Mouse (Mus musculus): Measurements from ENCODE around the gene Nxn. TPM values are rescaled to one million over a fixed set of nuclear protein-coding genes. Genes with fewer than 3 reads are reported as not detected.

Nxn gene
- polyA plus RNA-seq, 1 experiment = 10.6 TPM

GRCm38 (mm10) chr11:76267550-76267949 lies 131.4 kb downstream of the Nxn start:
- Histone ChIP-seq H3K4me1 (ENCODE audit: control insufficient read depth, insufficient read depth, low read length) (no peaks in the 10 kb centered on the region), H3K36me3 (ENCODE audit: control insufficient read depth, insufficient read depth, low read length) (no peaks in the 10 kb centered on the region), H3K27me3 (replicated peaks; ENCODE audit: control insufficient read depth, insufficient read depth, low read length) (no peaks in the 10 kb centered on the region), H3K27ac (ENCODE audit: insufficient read depth, low read depth, low read length) (no peak overlapping the region), H3K4me3 (ENCODE audit: insufficient read depth, low read depth, low read length) (no peak overlapping the region)
- TF ChIP-seq POLR2A (IDR thresholded peaks at IDR 0.05; ENCODE audit: low read depth, low read length) (no peak), CTCF (conservative IDR thresholded peaks at IDR 0.05; ENCODE audit: insufficient read depth, insufficient read length, low read depth, low read length) (no peak)
- 76% methylated on average over 7 of the region's 7 CpGs for WGBS
- no peak for DNase-seq

GRCm38 (mm10) chr11:76262611-76263351 lies 136.2 kb downstream of the Nxn start:
- WGBS = 40% methylated on average over 19 of the region's 19 CpGs
- H3K36me3 ChIP-seq (ENCODE audit: control insufficient read depth, insufficient read depth, low read length) = no peaks in the 10 kb centered on the region
- H3K4me3 ChIP-seq (ENCODE audit: insufficient read depth, low read depth, low read length) = no peak overlapping the region
- H3K27ac ChIP-seq (ENCODE audit: insufficient read depth, low read depth, low read length) = no peak overlapping the region
- H3K4me1 ChIP-seq (ENCODE audit: control insufficient read depth, insufficient read depth, low read length) = no peaks in the 10 kb centered on the region
- H3K27me3 ChIP-seq (replicated peaks; ENCODE audit: control insufficient read depth, insufficient read depth, low read length) = no peaks in the 10 kb centered on the region
- TF ChIP-seq CTCF (conservative IDR thresholded peaks at IDR 0.05; ENCODE audit: insufficient read depth, insufficient read length, low read depth, low read length) = no peak
- no peak for TF ChIP-seq POLR2A (IDR thresholded peaks at IDR 0.05; ENCODE audit: low read depth, low read length)
- no peak for DNase-seq

GRCm38 (mm10) chr11:76261224-76261623 lies 137.7 kb downstream of the Nxn start:
- Histone ChIP-seq H3K4me3 (ENCODE audit: insufficient read depth, low read depth, low read length) (no peak overlapping the region), H3K27me3 (replicated peaks; ENCODE audit: control insufficient read depth, insufficient read depth, low read length) (no peaks in the 10 kb centered on the region), H3K36me3 (ENCODE audit: control insufficient read depth, insufficient read depth, low read length) (no peaks in the 10 kb centered on the region), H3K4me1 (ENCODE audit: control insufficient read depth, insufficient read depth, low read length) (no peaks in the 10 kb centered on the region), H3K27ac (ENCODE audit: insufficient read depth, low read depth, low read length) (no peak overlapping the region)
- no peak for TF ChIP-seq POLR2A (IDR thresholded peaks at IDR 0.05; ENCODE audit: low read depth, low read length)
- TF ChIP-seq CTCF (conservative IDR thresholded peaks at IDR 0.05; ENCODE audit: insufficient read depth, insufficient read length, low read depth, low read length) = no peak
- WGBS = 77% methylated on average over 12 of the region's 12 CpGs
- peak; percentile 57 for DNase-seq

GRCm38 (mm10) chr11:76260208-76261050 lies 138.5 kb downstream of the Nxn start:
- H3K27ac ChIP-seq (ENCODE audit: insufficient read depth, low read depth, low read length) = no peak overlapping the region
- TF ChIP-seq POLR2A (IDR thresholded peaks at IDR 0.05; ENCODE audit: low read depth, low read length) (no peak), CTCF (conservative IDR thresholded peaks at IDR 0.05; ENCODE audit: insufficient read depth, insufficient read length, low read depth, low read length) (no peak)
- H3K4me3 ChIP-seq (ENCODE audit: insufficient read depth, low read depth, low read length) = no peak overlapping the region
- 86% methylated on average over 10 of the region's 10 CpGs for WGBS
- no peaks in the 10 kb centered on the region for H3K36me3 ChIP-seq (ENCODE audit: control insufficient read depth, insufficient read depth, low read length)
- H3K4me1 ChIP-seq (ENCODE audit: control insufficient read depth, insufficient read depth, low read length) = peaks cover under 1% of the 10 kb centered on the region; the same call in 1 of the 2 replicates
- DNase-seq = no peak
- no peaks in the 10 kb centered on the region for H3K27me3 ChIP-seq (replicated peaks; ENCODE audit: control insufficient read depth, insufficient read depth, low read length)

GRCm38 (mm10) chr11:76258511-76258910 lies 140.4 kb downstream of the Nxn start:
- Histone ChIP-seq H3K4me1 (ENCODE audit: control insufficient read depth, insufficient read depth, low read length) (peaks cover 3% of the 10 kb centered on the region; the same call in 1 of the 2 replicates), H3K36me3 (ENCODE audit: control insufficient read depth, insufficient read depth, low read length) (no peaks in the 10 kb centered on the region), H3K4me3 (ENCODE audit: insufficient read depth, low read depth, low read length) (no peak overlapping the region), H3K27ac (ENCODE audit: insufficient read depth, low read depth, low read length) (no peak overlapping the region), H3K27me3 (replicated peaks; ENCODE audit: control insufficient read depth, insufficient read depth, low read length) (no peaks in the 10 kb centered on the region)
- DNase-seq = no peak
- TF ChIP-seq CTCF (conservative IDR thresholded peaks at IDR 0.05; ENCODE audit: insufficient read depth, insufficient read length, low read depth, low read length) (no peak), POLR2A (IDR thresholded peaks at IDR 0.05; ENCODE audit: low read depth, low read length) (no peak)
- 82% methylated on average over 6 of the region's 6 CpGs for WGBS

GRCm38 (mm10) chr11:76257386-76257785 lies 141.6 kb downstream of the Nxn start:
- no peak for TF ChIP-seq CTCF (conservative IDR thresholded peaks at IDR 0.05; ENCODE audit: insufficient read depth, insufficient read length, low read depth, low read length)
- Histone ChIP-seq H3K27ac (ENCODE audit: insufficient read depth, low read depth, low read length) (no peak overlapping the region), H3K27me3 (replicated peaks; ENCODE audit: control insufficient read depth, insufficient read depth, low read length) (no peaks in the 10 kb centered on the region), H3K4me1 (ENCODE audit: control insufficient read depth, insufficient read depth, low read length) (peaks cover 3% of the 10 kb centered on the region; the same call in 1 of the 2 replicates), H3K36me3 (ENCODE audit: control insufficient read depth, insufficient read depth, low read length) (no peaks in the 10 kb centered on the region), H3K4me3 (ENCODE audit: insufficient read depth, low read depth, low read length) (no peak overlapping the region)
- no peak for DNase-seq
- WGBS = 74% methylated on average over 4 of the region's 4 CpGs

- no peak for DNase-seq
Observed at GRCm38 (mm10) chr11:76256129-76256528, 142.8 kb downstream of the Nxn start.

More at GRCm38 (mm10) chr11:76256129-76256528, 142.8 kb downstream of the Nxn start:
- Histone ChIP-seq H3K4me3 (ENCODE audit: insufficient read depth, low read depth, low read length) (no peak overlapping the region), H3K4me1 (ENCODE audit: control insufficient read depth, insufficient read depth, low read length) (peaks cover 3% of the 10 kb centered on the region; the same call in 1 of the 2 replicates), H3K36me3 (ENCODE audit: control insufficient read depth, insufficient read depth, low read length) (no peaks in the 10 kb centered on the region), H3K27ac (ENCODE audit: insufficient read depth, low read depth, low read length) (no peak overlapping the region), H3K27me3 (replicated peaks; ENCODE audit: control insufficient read depth, insufficient read depth, low read length) (no peaks in the 10 kb centered on the region)
- 50% methylated on average over 5 of the region's 5 CpGs for WGBS
- TF ChIP-seq CTCF (conservative IDR thresholded peaks at IDR 0.05; ENCODE audit: insufficient read depth, insufficient read length, low read depth, low read length) = no peak
- TF ChIP-seq POLR2A (IDR thresholded peaks at IDR 0.05; ENCODE audit: low read depth, low read length) = no peak

Measured in kidney, adult 2 months (tissue).